Mouse (Mus musculus) lung, adult 2 months (tissue): ENCODE results near the gene Rab11a.

Experiments
- CTCF ChIP-seq: fragments of 200-500 bp; IDR thresholded peaks from 2 replicates; pipeline ENCODE4 v1.5.1; 2011; ENCODE audit warnings: mild to moderate bottlenecking, low read length, control low read depth; ENCODE audit not compliant: insufficient read depth
- POLR2A ChIP-seq: fragments of 200-500 bp; IDR thresholded peaks from 2 replicates; pipeline ENCODE4 v1.6.1; 2011; ENCODE audit warnings: low read depth, mild to moderate bottlenecking, control low read depth, low read length, borderline replicate concordance; ENCODE audit errors: extremely low read depth

DNA sequence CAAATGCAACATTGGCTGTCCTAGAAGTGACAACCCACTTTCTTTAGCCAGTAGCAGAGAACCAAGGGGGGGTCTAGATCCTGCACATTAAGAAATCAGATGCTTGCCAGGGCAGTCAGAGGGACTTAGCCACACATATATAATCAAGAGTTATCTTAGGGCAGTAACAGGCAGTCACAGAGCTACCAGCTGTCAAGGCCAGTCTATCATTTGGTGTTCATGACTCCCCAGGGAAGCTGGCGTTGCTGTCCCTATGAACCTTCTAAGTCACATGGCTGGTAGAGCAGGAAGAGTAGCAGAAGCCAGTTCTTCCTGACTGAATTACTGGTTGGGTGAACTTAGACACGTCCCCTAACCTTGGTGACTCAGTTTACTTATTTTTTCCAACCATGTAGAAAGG lies 44.5 kb downstream of the Rab11a start:
- TF ChIP-seq POLR2A (no peak), CTCF (no peak)
